Mouse (Mus musculus) intestine, postnatal 0 days (tissue): ENCODE data around the gene Mrpl43. TPM values are rescaled to one million over a fixed set of nuclear protein-coding genes. Genes with fewer than 3 reads are reported as not detected.

Experiments used
- ATAC-seq: fragments of 200-750 bp; cut with Nextera tagmentation; 2 replicates; pipeline ENCODE4 v1.8.0; 2017; ENCODE audit warnings: mild to moderate bottlenecking, moderate TSS enrichment, moderate library complexity
- H3K27ac ChIP-seq: fragments of 300-500 bp; sonication (generic); 2 replicates; pipeline ENCODE4 v1.5.1; 2014; ENCODE audit warnings: mild to moderate bottlenecking, low read depth, low read length, moderate library complexity
- H3K27me3 ChIP-seq: fragments of 300-500 bp; sonication (generic); replicated peaks from 2 replicates; pipeline ENCODE4 v1.6.1; 2014; ENCODE audit warnings: low read length, mixed read lengths; ENCODE audit not compliant: control insufficient read depth, insufficient read depth
- H3K36me3 ChIP-seq: fragments of 300-500 bp; sonication (generic); 2 replicates; pipeline ENCODE4 v1.6.1; 2014; ENCODE audit warnings: mild to moderate bottlenecking, moderate library complexity; ENCODE audit not compliant: control insufficient read depth, insufficient read depth
- H3K4me1 ChIP-seq: fragments of 300-500 bp; sonication (generic); replicated peaks from 2 replicates; pipeline ENCODE4 v1.6.1; 2014; ENCODE audit warnings: antibody characterized with exemption, low read length, mixed read lengths; ENCODE audit not compliant: control insufficient read depth, insufficient read depth
- H3K4me2 ChIP-seq: fragments of 300-500 bp; sonication (generic); replicated peaks from 2 replicates; pipeline ENCODE4 v1.6.1; 2014; ENCODE audit warnings: low read depth, mild to moderate bottlenecking, moderate library complexity
- H3K4me3 ChIP-seq: fragments of 300-500 bp; sonication (generic); 2 replicates; pipeline ENCODE4 v1.5.1; 2014; ENCODE audit warnings: low read depth, low read length
- H3K9ac ChIP-seq: fragments of 300-500 bp; sonication (generic); 2 replicates; pipeline ENCODE4 v1.6.1; 2014; ENCODE audit warnings: mild to moderate bottlenecking, low read depth, low read length
- H3K9me3 ChIP-seq: fragments of 300-500 bp; sonication (generic); 2 replicates; pipeline ENCODE4 v1.6.1; 2016; ENCODE audit warnings: mixed run types; ENCODE audit not compliant: control insufficient read depth
- CTCF ChIP-seq: sonication (generic); IDR thresholded peaks from 2 replicates; pipeline ENCODE4 v1.5.1; 2016; ENCODE audit warnings: low read depth, mild to moderate bottlenecking, control low read depth, antibody characterized with exemption, moderate library complexity
- WGBS: fragments of 180-500 bp; shearing (Covaris S2); extraction: QIAGEN DNeasy Blood & Tissue Kit; methylation state at CpG from one replicate; pipeline ENCODE4 v1.1.7; 2014; 5-methylcytosine and 5-hydroxymethylcytosine counted together
- polyA plus RNA-seq: library from polyadenylated mRNA; unstranded; fragments of >200 nt; fragmentation: Nextera tagmentation; extraction: Ambion mirVana; gene quantifications from 2 replicates; pipeline ENCODE4 v1.2.1, GENCODE M21; 2015

Gene Mrpl43
- polyA plus RNA-seq, 1 experiment from 2014 or later: 80.1 TPM

DNA sequence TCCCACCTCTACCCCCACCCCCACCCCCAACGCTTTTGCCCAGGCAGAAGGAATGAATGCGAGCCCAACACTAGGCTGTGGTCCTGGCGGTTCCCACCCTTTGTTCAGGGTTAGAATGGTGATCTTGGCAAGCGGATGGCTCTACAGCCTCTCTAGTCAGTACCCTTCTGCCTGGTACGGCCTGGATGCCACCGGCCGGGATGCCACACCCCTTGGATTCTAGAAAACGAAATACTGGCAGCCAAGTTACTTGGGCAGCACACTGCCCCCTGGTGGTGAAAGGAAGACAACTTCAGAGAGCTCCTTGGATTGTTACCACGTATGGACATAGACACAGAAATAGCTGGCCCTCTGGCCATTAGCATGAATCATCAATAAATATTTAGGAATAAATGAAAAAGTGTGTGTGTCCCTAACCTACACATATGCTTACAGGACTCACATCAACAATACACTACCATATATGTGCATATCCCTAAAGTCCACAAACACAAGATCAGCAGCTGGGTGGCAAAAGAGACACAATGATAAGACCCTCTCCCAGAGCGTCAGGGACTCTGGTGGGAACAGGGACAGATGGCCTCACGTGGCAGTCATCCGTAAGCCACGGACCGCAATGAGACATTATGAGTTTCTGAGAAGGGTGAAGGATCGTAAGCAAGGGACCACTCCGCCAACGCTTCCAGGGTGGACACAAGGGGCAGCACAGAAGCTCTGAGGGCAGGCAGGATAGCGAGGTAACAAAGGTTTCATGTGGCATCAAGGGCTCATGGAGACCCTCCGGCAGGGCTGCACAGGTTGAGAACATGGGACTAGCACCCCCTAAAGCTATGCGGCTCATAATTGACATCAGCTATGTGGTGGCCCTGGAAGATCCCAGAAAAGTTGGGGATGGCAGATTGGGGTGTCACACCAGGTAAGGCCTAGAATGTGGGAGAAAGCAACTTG is 24.8 kb upstream of the Mrpl43 start:
- Histone ChIP-seq H3K9me3 (no peaks in the 10 kb centered on the region), H3K4me3 (peak overlapping the region; percentile 15; the same call in 1 of the 2 replicates)

DNA sequence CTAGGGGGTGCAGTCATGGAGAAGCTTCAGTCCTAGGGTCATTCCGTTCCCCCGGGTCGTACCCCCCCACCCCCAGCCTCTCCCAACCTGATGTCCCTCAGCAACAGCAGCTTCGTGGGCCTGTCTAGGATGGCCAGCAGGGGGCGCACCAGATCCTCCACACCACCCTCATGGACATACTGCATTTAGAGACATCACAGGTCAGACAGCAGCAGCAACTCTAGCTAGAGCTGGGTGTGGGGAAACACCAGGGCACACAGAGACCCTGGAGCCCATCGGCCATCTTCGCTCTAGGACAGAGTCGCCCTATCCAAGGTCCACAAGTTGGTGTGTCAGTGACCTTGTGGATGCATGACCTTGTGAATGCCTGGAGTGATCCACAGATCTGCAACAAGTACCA is 23.9 kb upstream of the Mrpl43 start:
- no peak overlapping the region for H3K9ac ChIP-seq
- H3K4me3 ChIP-seq: no peak overlapping the region
- 36% methylated on average over 8 of the region's 8 CpGs for WGBS
- H3K36me3 ChIP-seq: peaks cover 37% of the 10 kb centered on the region
- H3K27me3 ChIP-seq: no peaks in the 10 kb centered on the region
- no peak for ATAC-seq
- no peak overlapping the region for H3K27ac ChIP-seq
- TF ChIP-seq CTCF: peak; percentile 89
- H3K4me2 ChIP-seq: peak overlapping the region; percentile 60; the same call in 1 of the 2 replicates
- H3K4me1 ChIP-seq: no peaks in the 10 kb centered on the region; the same call in 1 of the 2 replicates
- no peaks in the 10 kb centered on the region for H3K9me3 ChIP-seq

More for the DNA sequence above, 24.8 kb upstream of the Mrpl43 start:
- H3K4me2 ChIP-seq: peak overlapping the region; percentile 60
- no peaks in the 10 kb centered on the region for H3K27me3 ChIP-seq
- peak; percentile 89 for TF ChIP-seq CTCF
- 39% methylated on average over 20 of the region's 20 CpGs for WGBS
- no peak overlapping the region for H3K9ac ChIP-seq
- no peaks in the 10 kb centered on the region; the same call in 1 of the 2 replicates for H3K4me1 ChIP-seq
- no peak overlapping the region for H3K27ac ChIP-seq
- peaks cover 29% of the 10 kb centered on the region for H3K36me3 ChIP-seq
- no peak for ATAC-seq

DNA sequence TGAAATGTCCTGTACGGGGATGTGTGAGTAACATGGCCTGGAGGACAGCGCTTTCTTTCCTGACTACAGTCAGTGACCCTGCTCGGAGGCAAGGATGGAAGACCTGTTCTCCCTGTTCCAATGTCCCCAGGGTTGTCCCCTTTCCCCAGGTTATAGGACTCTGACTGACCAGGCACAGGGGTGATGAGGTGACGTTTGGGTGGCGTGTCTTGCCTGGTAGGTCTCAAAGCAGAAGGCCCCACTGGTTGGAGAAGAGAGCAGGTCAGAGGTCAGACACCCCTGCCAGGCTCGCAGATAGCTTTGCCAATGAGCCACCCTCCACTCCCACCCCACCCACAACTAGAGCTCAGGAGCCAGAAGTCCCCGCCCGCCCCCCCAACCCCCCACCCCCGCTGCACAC is 23.3 kb upstream of the Mrpl43 start:
- H3K4me1 ChIP-seq: no peaks in the 10 kb centered on the region; the same call in 1 of the 2 replicates
- no peak overlapping the region for H3K4me3 ChIP-seq
- no peaks in the 10 kb centered on the region for H3K9me3 ChIP-seq
- 59% methylated on average over 9 of the region's 9 CpGs for WGBS
- no peaks in the 10 kb centered on the region for H3K27me3 ChIP-seq
- H3K36me3 ChIP-seq: peaks cover 42% of the 10 kb centered on the region
- no peak overlapping the region for H3K4me2 ChIP-seq
- no peak overlapping the region for H3K27ac ChIP-seq
- ATAC-seq: no peak
- no peak for TF ChIP-seq CTCF
- no peak overlapping the region for H3K9ac ChIP-seq

DNA sequence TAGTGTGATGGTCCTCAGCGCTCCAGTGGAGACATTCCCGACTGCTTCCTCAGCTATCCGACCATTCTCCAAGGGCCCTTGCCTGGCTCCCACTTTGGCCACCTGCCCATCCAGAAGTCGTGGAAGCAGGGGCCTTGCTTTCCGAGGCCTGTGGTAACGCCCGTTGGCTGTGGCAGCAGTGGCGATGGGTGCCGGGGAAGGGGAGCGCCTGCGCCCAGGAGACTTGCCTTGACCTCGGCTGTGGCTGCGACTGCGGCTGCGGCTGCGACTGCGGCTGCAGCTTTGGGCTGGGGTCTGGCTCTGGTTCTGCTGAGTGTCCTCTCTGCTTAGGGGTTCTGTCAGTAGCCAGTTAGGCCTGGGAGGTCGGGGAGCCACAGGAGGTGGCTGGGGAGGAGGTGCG is 22.5 kb upstream of the Mrpl43 start:
- H3K4me2 ChIP-seq: no peak overlapping the region
- no peak for TF ChIP-seq CTCF
- peak overlapping the region; percentile 35 for H3K27ac ChIP-seq
- H3K9me3 ChIP-seq: no peaks in the 10 kb centered on the region
- no peak for ATAC-seq
- H3K4me3 ChIP-seq: no peak overlapping the region
- WGBS: 63% methylated on average over 19 of the region's 19 CpGs
- H3K9ac ChIP-seq: no peak overlapping the region
- no peaks in the 10 kb centered on the region for H3K27me3 ChIP-seq
- no peaks in the 10 kb centered on the region; the same call in 1 of the 2 replicates for H3K4me1 ChIP-seq
- H3K36me3 ChIP-seq: peaks cover 46% of the 10 kb centered on the region

DNA sequence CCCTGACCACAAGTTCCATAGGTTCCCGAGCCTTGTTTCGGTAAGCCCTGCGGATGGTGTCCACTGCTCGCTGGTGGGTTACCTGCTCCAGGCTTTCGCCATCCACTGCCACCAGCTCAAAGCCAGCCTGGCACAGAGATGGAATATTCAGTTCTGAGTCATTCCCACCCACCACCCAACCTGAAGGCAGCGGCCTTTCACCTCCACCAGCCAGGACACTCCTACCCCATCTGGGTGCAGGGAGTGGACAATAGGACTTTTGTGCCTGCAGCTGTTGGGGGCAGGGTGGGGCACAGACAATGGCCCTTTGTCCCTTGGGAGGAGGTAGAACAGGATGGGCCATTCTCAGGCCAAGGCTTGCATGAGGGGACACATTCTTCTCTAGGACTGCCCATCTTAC is 21.6 kb upstream of the Mrpl43 start:
- peak; percentile 49 for ATAC-seq
- no peak for TF ChIP-seq CTCF
- H3K27me3 ChIP-seq: no peaks in the 10 kb centered on the region
- peaks cover 51% of the 10 kb centered on the region for H3K36me3 ChIP-seq
- no peaks in the 10 kb centered on the region; the same call in 1 of the 2 replicates for H3K4me1 ChIP-seq
- 74% methylated on average over 6 of the region's 6 CpGs for WGBS
- no peak overlapping the region for H3K4me3 ChIP-seq
- H3K4me2 ChIP-seq: no peak overlapping the region
- 0 out of 2 replicates have a peak overlapping the region, but pooled peaks have one; percentile 35 for H3K27ac ChIP-seq
- no peaks in the 10 kb centered on the region for H3K9me3 ChIP-seq
- no peak overlapping the region for H3K9ac ChIP-seq

DNA sequence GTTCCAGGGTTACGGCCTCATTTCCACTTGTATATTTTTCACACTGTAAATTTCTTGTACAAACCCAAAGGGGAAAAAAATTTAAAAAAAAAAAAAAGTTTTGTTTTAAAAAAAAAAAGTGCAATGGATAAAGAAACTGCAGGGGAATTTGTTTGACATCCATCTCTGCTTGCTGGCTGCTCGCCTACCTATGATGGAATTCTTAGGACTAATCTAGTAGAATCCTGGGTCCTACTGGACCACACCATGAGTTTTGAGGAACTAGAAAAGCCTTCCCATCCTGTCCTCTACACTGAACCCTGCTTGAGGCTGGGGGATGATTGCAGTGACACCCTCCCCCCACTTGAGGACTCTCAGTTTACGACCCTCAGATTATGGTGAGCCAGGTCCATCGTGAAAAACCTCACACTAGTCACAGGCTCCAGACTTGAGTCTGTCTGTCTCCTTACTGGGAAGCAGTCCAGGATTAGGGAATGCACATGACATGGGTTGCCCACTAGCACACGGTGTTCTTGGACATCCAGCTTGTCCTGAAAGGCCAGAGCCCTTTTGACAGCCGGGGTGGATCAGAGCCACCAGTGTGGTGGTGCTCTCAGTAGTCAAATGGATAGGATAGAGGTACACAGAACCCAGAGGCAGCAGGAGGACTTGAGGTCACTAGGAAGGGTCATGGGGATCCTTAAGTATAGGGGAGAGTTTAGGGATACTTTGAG is 20.9 kb upstream of the Mrpl43 start:
- H3K4me1 ChIP-seq: no peaks in the 10 kb centered on the region; the same call in 1 of the 2 replicates
- peaks cover 56% of the 10 kb centered on the region for H3K36me3 ChIP-seq
- no peak for TF ChIP-seq CTCF
- H3K9me3 ChIP-seq: no peaks in the 10 kb centered on the region
- no peaks in the 10 kb centered on the region for H3K27me3 ChIP-seq
- WGBS: 59% methylated on average over 6 of the region's 6 CpGs
- no peak overlapping the region for H3K4me2 ChIP-seq
- H3K4me3 ChIP-seq: no peak overlapping the region
- ATAC-seq: no peak
- no peak overlapping the region; the same call in 1 of the 2 replicates for H3K27ac ChIP-seq
- H3K9ac ChIP-seq: no peak overlapping the region
